Mouse (Mus musculus): ENCODE data around the gene Fbxl12.
"Not testable (repeated sequence)": the region's sequence is repeated elsewhere in the genome, so short reads cannot be mapped to it uniquely, and the experiment has no call there.

The Fbxl12 gene

GRCm38 (mm10) chr9:20652260-20652658 lies 7.7 kb upstream of the Fbxl12 start:
- no peak for DNase-seq (ENCODE audit: low read depth, low spot score)

GRCm38 (mm10) chr9:20651602-20652259 lies 7.2 kb upstream of the Fbxl12 start, which contains the start of gene Pin1:
Gene Pin1 (plus strand): TSS chr9:20652095.
- peak; percentile 100 for DNase-seq (ENCODE audit: low read depth, low spot score)

- peak; percentile 58 for DNase-seq (ENCODE audit: low read depth, low spot score)
Measured at GRCm38 (mm10) chr9:20645121-20645520, 554 bp upstream of the Fbxl12 start.

- DNase-seq (ENCODE audit: low read depth, low spot score) = no peak
Measured at GRCm38 (mm10) chr9:20643781-20644180, 786 bp downstream of the Fbxl12 start.

DNA sequence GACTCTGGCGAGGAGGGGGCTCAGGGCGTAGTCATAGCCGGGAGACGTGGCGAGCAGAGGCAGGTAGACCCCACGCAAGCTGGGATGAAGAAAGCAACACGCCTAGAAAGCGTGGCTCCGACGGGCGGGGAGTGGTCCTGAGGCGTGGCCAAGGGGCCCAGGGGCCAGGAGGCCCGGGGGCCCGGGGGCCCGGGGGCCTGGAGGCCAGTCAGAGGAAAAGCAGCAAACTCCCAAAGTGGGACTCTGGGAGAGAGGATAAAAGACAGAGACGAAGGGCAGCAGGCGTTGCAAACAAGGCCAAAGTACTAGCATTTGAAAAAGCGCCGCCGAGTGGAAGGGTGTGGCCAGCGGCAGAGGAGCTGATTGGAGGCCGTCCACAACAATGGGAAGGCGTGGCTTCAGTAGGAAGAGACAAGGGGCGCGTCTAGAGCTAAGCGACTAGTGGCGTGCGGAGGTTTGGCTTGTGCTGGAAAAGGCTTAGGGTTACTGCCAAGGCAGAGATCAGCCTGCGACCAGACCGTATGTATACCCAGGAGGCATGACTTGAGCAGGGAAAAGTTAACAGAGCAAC lies 1.6 kb downstream of the Fbxl12 start:
- DNase-seq (ENCODE audit: low read depth, low spot score) = peak; percentile 88

- DNase-seq (ENCODE audit: low read depth, low spot score) = peak; percentile 67
Measured at GRCm38 (mm10) chr9:20642101-20642895, 2.3 kb downstream of the Fbxl12 start, which contains the start of gene Ubl5. Gene Ubl5 (plus strand): TSS chr9:20642878.

GRCm38 (mm10) chr9:20641501-20641900 lies 3.1 kb downstream of the Fbxl12 start:
- DNase-seq (ENCODE audit: low read depth, low spot score) = no peak

- DNase-seq (ENCODE audit: low read depth, low spot score) = no peak
Measured at GRCm38 (mm10) chr9:20639486-20639885, 5.1 kb downstream of the Fbxl12 start.

DNA sequence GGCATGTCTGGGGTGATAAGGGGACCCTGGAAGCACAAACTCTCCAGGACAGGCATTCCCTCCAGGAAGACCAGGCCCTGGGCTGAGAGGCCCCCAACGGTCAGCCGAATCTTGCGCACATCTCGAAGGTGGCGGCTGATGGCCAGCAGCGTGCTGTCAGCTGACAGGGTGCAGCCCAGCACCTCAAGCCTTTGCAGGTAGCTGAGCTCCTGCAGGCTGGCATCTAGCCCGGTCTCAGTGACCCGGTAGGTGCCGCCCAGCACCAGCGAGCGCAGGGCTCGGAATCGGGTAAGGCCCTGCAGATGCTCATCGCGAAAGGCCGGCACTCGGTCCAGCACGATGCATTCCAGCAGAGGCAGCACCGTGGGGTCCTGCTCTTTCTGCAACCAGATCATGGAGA lies 6.0 kb downstream of the Fbxl12 start:
- no peak for DNase-seq (ENCODE audit: low read depth, low spot score)

GRCm38 (mm10) chr9:20636790-20637189 lies 7.8 kb downstream of the Fbxl12 start:
- no peak for DNase-seq (ENCODE audit: low read depth, low spot score)

GRCm38 (mm10) chr9:20636256-20636655 lies 8.3 kb downstream of the Fbxl12 start:
- DNase-seq (ENCODE audit: low read depth, low spot score) = no peak

DNA sequence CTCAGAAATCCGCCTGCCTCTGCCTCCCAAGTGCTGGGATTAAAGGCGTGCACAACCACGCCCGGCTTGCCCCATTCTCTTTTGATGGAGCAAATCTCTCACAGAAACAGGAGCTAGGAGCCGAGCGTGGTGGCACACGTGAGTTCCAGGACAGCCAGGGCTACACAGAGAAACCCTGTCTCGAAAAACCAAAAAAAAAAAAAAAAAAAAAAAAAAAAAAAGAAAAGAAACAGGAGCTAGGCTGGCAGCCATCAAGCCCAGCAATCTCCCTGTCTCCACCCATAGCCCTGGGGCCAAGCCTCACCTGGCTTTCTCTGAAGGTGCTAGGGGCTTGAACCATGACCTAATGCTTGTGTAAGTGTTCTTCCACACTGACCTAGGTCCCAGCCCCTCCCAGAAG lies 8.9 kb downstream of the Fbxl12 start:
- DNase-seq (ENCODE audit: low read depth, low spot score) = not testable (repeated sequence)

- DNase-seq (ENCODE audit: low read depth, low spot score) = no peak
Measured at GRCm38 (mm10) chr9:20631332-20631731, 13.2 kb downstream of the Fbxl12 start.

DNA sequence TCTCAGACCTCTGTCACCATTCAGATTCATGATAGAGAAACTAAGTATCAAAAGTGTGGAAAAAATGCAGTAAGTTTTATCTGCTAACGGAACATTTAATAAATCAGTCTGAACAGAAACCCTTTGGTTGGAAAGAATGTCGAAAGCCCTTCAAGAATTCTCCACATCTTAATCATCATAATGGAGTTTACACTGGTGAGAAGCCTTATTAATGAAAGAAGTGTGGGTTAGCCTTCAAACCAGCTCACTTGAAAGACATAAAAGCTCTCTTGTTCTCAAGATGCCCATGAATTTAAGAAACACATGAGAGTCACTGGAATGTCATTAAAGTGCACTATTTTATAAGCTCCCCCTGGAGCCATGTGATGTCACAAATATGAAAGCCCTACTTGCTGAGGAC lies 27.9 kb downstream of the Fbxl12 start:
- DNase-seq (ENCODE audit: low read depth, low spot score) = no peak

GRCm38 (mm10) chr9:20611976-20612375 lies 32.6 kb downstream of the Fbxl12 start:
- DNase-seq (ENCODE audit: low read depth, low spot score) = no peak

GRCm38 (mm10) chr9:20609831-20610464 lies 34.6 kb downstream of the Fbxl12 start:
- no peak for DNase-seq (ENCODE audit: low read depth, low spot score)

GRCm38 (mm10) chr9:20607100-20607974 lies 37.2 kb downstream of the Fbxl12 start:
- DNase-seq (ENCODE audit: low read depth, low spot score) = peak; percentile 98

- DNase-seq (ENCODE audit: low read depth, low spot score) = no peak
Measured at GRCm38 (mm10) chr9:20606269-20606668, 38.3 kb downstream of the Fbxl12 start.

GRCm38 (mm10) chr9:20601270-20601669 lies 43.3 kb downstream of the Fbxl12 start:
- DNase-seq (ENCODE audit: low read depth, low spot score) = no peak

- DNase-seq (ENCODE audit: low read depth, low spot score) = peak; percentile 100
Measured at GRCm38 (mm10) chr9:20581175-20581634, 63.4 kb downstream of the Fbxl12 start, which contains the start of gene Zfp846. Gene Zfp846 (plus strand): TSS chr9:20581291.

DNA sequence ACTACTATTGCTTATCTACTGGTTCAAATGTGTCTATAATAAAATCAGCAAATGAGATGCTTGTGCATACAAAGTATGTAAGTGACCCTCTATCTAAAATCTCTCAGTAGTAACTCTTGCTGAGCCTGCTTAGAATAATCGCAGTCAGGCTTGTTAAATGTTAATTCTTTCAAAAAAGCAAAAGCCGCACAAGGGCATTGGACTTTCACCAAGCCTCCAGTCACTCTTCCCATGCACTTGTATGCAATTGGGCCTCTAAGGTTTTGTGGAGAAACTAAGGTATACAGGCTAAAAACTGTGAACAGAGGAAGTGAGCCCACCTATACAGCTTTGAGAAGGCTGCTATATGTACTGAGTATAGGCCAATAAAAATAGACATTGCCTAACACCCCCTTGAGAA lies 68.0 kb downstream of the Fbxl12 start:
- DNase-seq (ENCODE audit: low read depth, low spot score) = no peak
